Comparison of ENCODE assay signal across 10 mouse cellular contexts in genomic region chr14:37950212-37950876, GRCm38 (mm10).
DNase-seq lines count a peak whose midpoint lies in the region; ATAC-seq and TF ChIP-seq lines count a peak whose summit lies in the region.
"Had no signal": no experiment of that assay in that cellular context is flagged by ENCODE, and none has a peak within 500 bp of the region (broad histone marks: within the 10 kb centered on the region; RNA-seq: fewer than 3 reads in every experiment).

No protein-coding gene starts in this region.

- intact Hi-C loops in heart, adult 2 months (cut with DNase I): no loop called here

- no peaks in the 10 kb centered on the region for H3K9me3 ChIP-seq in forebrain, embryonic 12.5 days
- H3K9me3 ChIP-seq in forebrain, embryonic 10.5 days: no peaks in the 10 kb centered on the region
- H3K9me3 ChIP-seq in midbrain, embryonic 14.5 days (ENCODE audit: control insufficient read depth, low read length): no peaks in the 10 kb centered on the region
- H3K9me3 ChIP-seq in midbrain, embryonic 13.5 days: no peaks in the 10 kb centered on the region
- no peaks in the 10 kb centered on the region for H3K9me3 ChIP-seq in neural tube, embryonic 15.5 days (replicated peaks)
- H3K9me3 ChIP-seq: embryonic facial prominence, embryonic 12.5 days had no signal

- no peak overlapping the region for H3K4me2 ChIP-seq in forebrain, embryonic 12.5 days
- no peak overlapping the region for H3K4me2 ChIP-seq in midbrain, embryonic 14.5 days (ENCODE audit: low read length)
- H3K4me2 ChIP-seq in midbrain, embryonic 13.5 days (replicated peaks): no peak overlapping the region
- H3K4me2 ChIP-seq in neural tube, embryonic 15.5 days: no peak overlapping the region
- H3K4me2 ChIP-seq: embryonic facial prominence, embryonic 12.5 days had no signal

- peak; percentile 51; the same call in 1 of the 2 replicates for TF ChIP-seq CTCF in brain, embryonic 14.5 days (IDR thresholded peaks at IDR 0.05; ENCODE audit: borderline replicate concordance, extremely low read depth, insufficient read depth, insufficient read length)
- TF ChIP-seq CTCF in heart, adult 2 months (IDR thresholded peaks at IDR 0.05): no peak

- TF ChIP-seq POLR2A in brain, embryonic 14.5 days (IDR thresholded peaks at IDR 0.05; ENCODE audit: borderline replicate concordance, extremely low read depth, insufficient read depth, insufficient read length, poor library complexity, severe bottlenecking): no peak
- TF ChIP-seq POLR2A in heart, adult 2 months (IDR thresholded peaks at IDR 0.05; ENCODE audit: insufficient read depth, low read depth, low read length): no peak

- no peaks in the 10 kb centered on the region for H3K27me3 ChIP-seq in forebrain, embryonic 12.5 days
- H3K27me3 ChIP-seq in forebrain, embryonic 10.5 days (ENCODE audit: poor library complexity, severe bottlenecking): no peaks in the 10 kb centered on the region
- H3K27me3 ChIP-seq in midbrain, embryonic 14.5 days (ENCODE audit: control insufficient read depth, insufficient read depth, low read length): no peaks in the 10 kb centered on the region
- no peaks in the 10 kb centered on the region for H3K27me3 ChIP-seq in midbrain, embryonic 13.5 days
- H3K27me3 ChIP-seq in neural tube, embryonic 15.5 days (replicated peaks): no peaks in the 10 kb centered on the region
- no peaks in the 10 kb centered on the region for H3K27me3 ChIP-seq in heart, adult 2 months (ENCODE audit: control insufficient read depth, insufficient read depth, low read length)
- H3K27me3 ChIP-seq: embryonic facial prominence, embryonic 12.5 days had no signal

- ATAC-seq in forebrain, embryonic 12.5 days (ENCODE audit: low FRiP score): peak; percentile 55
- ATAC-seq in midbrain, embryonic 14.5 days (ENCODE audit: low FRiP score, low TSS enrichment): no peak; the same call in 1 of the 2 replicates
- ATAC-seq in midbrain, embryonic 13.5 days: no peak
- peak; percentile 63; the same call in 1 of the 2 replicates for ATAC-seq in neural tube, embryonic 15.5 days (ENCODE audit: low FRiP score)

- no peaks in the 10 kb centered on the region for H3K79me2 ChIP-seq in heart, adult 2 months (replicated peaks; ENCODE audit: control insufficient read depth, insufficient read depth, low read length)

- DNase-seq in forebrain, embryonic 10.5 days (ENCODE audit: extremely low spot score, low spot score): no peak
- DNase-seq in midbrain, embryonic 14.5 days: peak; percentile 55
- DNase-seq in brain, embryonic 14.5 days (ENCODE audit: low read depth): peak; percentile 55
- no peak for DNase-seq in heart, adult 2 months
- no peak for DNase-seq in adipocyte (ENCODE audit: low spot score)
- DNase-seq: gastrocnemius, postnatal 10 days had no signal

- H3K4me3 ChIP-seq in forebrain, embryonic 12.5 days (replicated peaks): no peak overlapping the region
- H3K4me3 ChIP-seq in forebrain, embryonic 10.5 days: no peak overlapping the region
- H3K4me3 ChIP-seq in midbrain, embryonic 14.5 days (replicated peaks; ENCODE audit: low read depth, low read length): no peak overlapping the region
- H3K4me3 ChIP-seq in midbrain, embryonic 13.5 days (replicated peaks): no peak overlapping the region
- H3K4me3 ChIP-seq in neural tube, embryonic 15.5 days (replicated peaks): no peak overlapping the region
- H3K4me3 ChIP-seq in heart, adult 2 months: no peak overlapping the region
- H3K4me3 ChIP-seq: embryonic facial prominence, embryonic 12.5 days had no signal

- no peaks in the 10 kb centered on the region for H3K4me1 ChIP-seq in forebrain, embryonic 12.5 days
- H3K4me1 ChIP-seq in forebrain, embryonic 10.5 days: no peaks in the 10 kb centered on the region
- no peaks in the 10 kb centered on the region for H3K4me1 ChIP-seq in midbrain, embryonic 14.5 days (ENCODE audit: control insufficient read depth, insufficient read depth, low read length)
- H3K4me1 ChIP-seq in midbrain, embryonic 13.5 days (replicated peaks): no peaks in the 10 kb centered on the region
- no peaks in the 10 kb centered on the region for H3K4me1 ChIP-seq in neural tube, embryonic 15.5 days
- no peaks in the 10 kb centered on the region for H3K4me1 ChIP-seq in heart, adult 2 months (ENCODE audit: control insufficient read depth, insufficient read depth, low read length)
- H3K4me1 ChIP-seq: embryonic facial prominence, embryonic 12.5 days had no signal

- H3K27ac ChIP-seq in forebrain, embryonic 12.5 days: no peak overlapping the region
- no peak overlapping the region for H3K27ac ChIP-seq in forebrain, embryonic 10.5 days
- no peak overlapping the region for H3K27ac ChIP-seq in midbrain, embryonic 14.5 days (replicated peaks; ENCODE audit: low read depth, low read length)
- H3K27ac ChIP-seq in midbrain, embryonic 13.5 days: no peak overlapping the region
- H3K27ac ChIP-seq in neural tube, embryonic 15.5 days (replicated peaks): no peak overlapping the region
- H3K27ac ChIP-seq in heart, adult 2 months: no peak overlapping the region
- H3K27ac ChIP-seq: embryonic facial prominence, embryonic 12.5 days had no signal

- WGBS in forebrain, embryonic 12.5 days: 94% methylated on average over 2 of the region's 2 CpGs
- WGBS in forebrain, embryonic 10.5 days: 97% methylated on average over 2 of the region's 2 CpGs
- 97% methylated on average over 2 of the region's 2 CpGs for WGBS in midbrain, embryonic 14.5 days
- 97% methylated on average over 2 of the region's 2 CpGs for WGBS in midbrain, embryonic 13.5 days
- 73% methylated on average over 2 of the region's 2 CpGs for WGBS in neural tube, embryonic 15.5 days
- WGBS in heart, adult 2 months: 94% methylated on average over 2 of the region's 2 CpGs

- TF ChIP-seq EP300 in heart, adult 2 months (IDR thresholded peaks at IDR 0.05; ENCODE audit: insufficient read depth, low read depth, low read length): no peak

- no peak overlapping the region for H3K9ac ChIP-seq in forebrain, embryonic 12.5 days
- H3K9ac ChIP-seq in midbrain, embryonic 14.5 days (replicated peaks; ENCODE audit: low read length): no peak overlapping the region
- H3K9ac ChIP-seq in midbrain, embryonic 13.5 days (replicated peaks): no peak overlapping the region
- no peak overlapping the region for H3K9ac ChIP-seq in neural tube, embryonic 15.5 days (replicated peaks)
- H3K9ac ChIP-seq in heart, adult 2 months (ENCODE audit: low read depth, low read length): no peak overlapping the region
- H3K9ac ChIP-seq: embryonic facial prominence, embryonic 12.5 days had no signal

- no peaks in the 10 kb centered on the region for H3K36me3 ChIP-seq in forebrain, embryonic 12.5 days (replicated peaks)
- H3K36me3 ChIP-seq in forebrain, embryonic 10.5 days (replicated peaks): no peaks in the 10 kb centered on the region
- no peaks in the 10 kb centered on the region for H3K36me3 ChIP-seq in midbrain, embryonic 14.5 days (ENCODE audit: control insufficient read depth, insufficient read depth, low read length)
- H3K36me3 ChIP-seq in midbrain, embryonic 13.5 days: no peaks in the 10 kb centered on the region
- no peaks in the 10 kb centered on the region for H3K36me3 ChIP-seq in neural tube, embryonic 15.5 days
- no peaks in the 10 kb centered on the region for H3K36me3 ChIP-seq in heart, adult 2 months (ENCODE audit: control insufficient read depth, insufficient read depth, low read length)
- H3K36me3 ChIP-seq: embryonic facial prominence, embryonic 12.5 days had no signal

Comparison
In these comparisons a context has a peak if more than half of its experiments do, and no peak if none do; other contexts are left out.
1. ATAC-seq: peak in forebrain, embryonic 12.5 days (single experiment) and neural tube, embryonic 15.5 days (single experiment); none in midbrain, embryonic 14.5 days (single experiment) and midbrain, embryonic 13.5 days (single experiment).
2. DNase-seq: peak in midbrain, embryonic 14.5 days (single experiment) and brain, embryonic 14.5 days (single experiment); none in forebrain, embryonic 10.5 days (single experiment), heart, adult 2 months (0 of 2) and adipocyte (single experiment).